Mouse (Mus musculus) midbrain, embryonic 13.5 days (tissue): Measurements from ENCODE around the gene Olfm2. TPM values are rescaled to one million over a fixed set of nuclear protein-coding genes. Genes with fewer than 3 reads are reported as not detected.
A peak's percentile ranks its signal among the peaks of the same experiment; 100 is the strongest.

Source experiments
- ATAC-seq: fragments of 200-750 bp; cut with Nextera tagmentation; 2 replicates; pipeline ENCODE4 v1.8.0; 2017; ENCODE audit warnings: mild to moderate bottlenecking, moderate TSS enrichment, moderate library complexity
- H3K27ac ChIP-seq: fragments of 300-500 bp; sonication (generic); 2 replicates; pipeline ENCODE4 v1.5.1; 2015; ENCODE audit warnings: inconsistent platforms, mild to moderate bottlenecking, moderate library complexity
- H3K27me3 ChIP-seq: fragments of 300-500 bp; sonication (generic); 2 replicates; pipeline ENCODE4 v1.6.1; 2015; ENCODE audit warnings: mild to moderate bottlenecking, inconsistent platforms
- H3K36me3 ChIP-seq: fragments of 300-500 bp; sonication (generic); 2 replicates; pipeline ENCODE4 v1.6.1; 2015; ENCODE audit warnings: mild to moderate bottlenecking, inconsistent platforms
- H3K4me1 ChIP-seq: fragments of 300-500 bp; sonication (generic); replicated peaks from 2 replicates; pipeline ENCODE4 v1.6.1; 2015; ENCODE audit warnings: inconsistent platforms
- H3K4me2 ChIP-seq: fragments of 300-500 bp; sonication (generic); replicated peaks from 2 replicates; pipeline ENCODE4 v1.6.1; 2015; ENCODE audit warnings: moderate library complexity, mild to moderate bottlenecking, inconsistent platforms
- H3K4me3 ChIP-seq: fragments of 300-500 bp; sonication (generic); replicated peaks from 2 replicates; pipeline ENCODE4 v1.5.1; 2015; ENCODE audit warnings: mild to moderate bottlenecking, inconsistent platforms
- H3K9ac ChIP-seq: fragments of 300-500 bp; sonication (generic); replicated peaks from 2 replicates; pipeline ENCODE4 v1.6.1; 2015; ENCODE audit warnings: mild to moderate bottlenecking, inconsistent platforms
- H3K9me3 ChIP-seq: fragments of 300-500 bp; sonication (generic); 2 replicates; pipeline ENCODE4 v1.6.1; 2016; ENCODE audit warnings: mild to moderate bottlenecking, inconsistent platforms
- WGBS: fragments of 180-500 bp; shearing (Covaris S2); methylation state at CpG from one replicate; pipeline ENCODE4 v1.1.7; 2015; 5-methylcytosine and 5-hydroxymethylcytosine counted together
- polyA plus RNA-seq: library from polyadenylated mRNA; unstranded; fragments of >200 nt; fragmentation: Nextera tagmentation; extraction: Ambion mirVana; gene quantifications from 2 replicates; pipeline ENCODE4 v1.2.1, GENCODE M21; 2015

Olfm2 gene
- polyA plus RNA-seq, 1 experiment from 2014 or later = 92.0 TPM

DNA sequence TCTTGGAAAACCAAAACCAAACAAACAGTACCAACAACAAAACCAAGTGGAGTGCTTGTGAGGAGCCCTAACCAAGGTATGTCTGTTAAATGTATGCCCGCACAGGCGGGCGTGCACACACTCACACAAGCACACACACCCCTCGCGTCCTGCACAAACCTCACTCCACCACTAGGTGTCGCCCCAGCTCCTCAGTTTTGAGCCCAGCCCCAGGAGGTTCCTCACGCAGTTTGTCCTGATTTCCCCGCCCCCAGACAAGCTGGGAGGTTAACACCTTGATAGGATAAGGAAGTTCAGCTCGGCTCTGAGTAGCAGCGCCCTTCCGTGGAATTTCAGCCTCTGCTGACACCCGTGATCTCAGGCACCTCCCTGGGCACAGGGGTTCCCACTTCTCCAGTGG, 5.7 kb downstream of the Olfm2 start:
- Histone ChIP-seq H3K27ac (no peak overlapping the region), H3K4me2 (no peak overlapping the region; the same call in 1 of the 2 replicates), H3K4me1 (peaks cover 10% of the 10 kb centered on the region), H3K36me3 (peaks cover 4% of the 10 kb centered on the region; the same call in 1 of the 2 replicates), H3K9ac (no peak overlapping the region), H3K9me3 (no peaks in the 10 kb centered on the region), H3K27me3 (peaks cover 33% of the 10 kb centered on the region), H3K4me3 (no peak overlapping the region)
- 7% methylated on average over 12 of the region's 12 CpGs for WGBS
- peak; percentile 57 for ATAC-seq

DNA sequence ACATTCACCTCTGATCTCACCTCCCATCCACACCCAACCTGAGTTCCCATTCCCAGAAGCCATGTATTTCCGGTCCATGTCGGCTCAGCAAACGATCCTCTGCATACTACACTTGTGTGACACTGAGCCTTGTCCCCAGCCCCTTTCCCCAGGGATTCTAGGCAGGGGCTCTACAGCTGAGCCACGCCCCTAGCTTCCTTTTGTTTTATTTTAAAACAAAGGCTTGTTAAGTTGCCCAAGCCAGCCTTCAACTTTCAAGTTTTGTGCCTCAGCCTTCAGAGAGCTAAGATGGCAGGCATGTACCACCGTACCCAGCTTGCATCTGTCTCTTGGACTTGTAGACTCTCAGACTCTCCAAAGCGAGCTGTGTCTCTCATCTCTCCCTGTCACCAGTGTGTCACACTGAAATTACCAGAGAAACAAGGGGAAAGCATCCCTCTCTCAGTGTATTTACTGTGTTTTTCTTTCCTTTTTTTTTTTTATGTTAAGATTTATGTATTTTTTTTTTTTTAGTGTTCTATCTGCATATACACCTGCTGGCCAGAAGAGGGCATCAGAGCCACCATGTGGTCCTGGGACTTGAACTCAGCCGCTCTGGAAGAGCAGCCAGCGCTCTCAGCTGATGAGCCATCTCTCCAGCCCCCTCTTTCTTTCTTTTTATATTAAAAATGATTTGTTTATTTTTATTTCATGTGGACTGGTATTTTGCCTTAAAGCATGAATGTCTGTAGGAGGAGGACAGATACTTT, 7.7 kb downstream of the Olfm2 start:
- no peak for ATAC-seq
- WGBS = 48% methylated on average over 8 of the region's 8 CpGs
- no peaks in the 10 kb centered on the region for H3K9me3 ChIP-seq
- H3K4me2 ChIP-seq = no peak overlapping the region
- H3K27me3 ChIP-seq = peaks cover 26% of the 10 kb centered on the region
- H3K9ac ChIP-seq = no peak overlapping the region
- H3K4me3 ChIP-seq = no peak overlapping the region
- H3K4me1 ChIP-seq = no peaks in the 10 kb centered on the region
- H3K36me3 ChIP-seq = peaks cover 4% of the 10 kb centered on the region; the same call in 1 of the 2 replicates
- no peak overlapping the region for H3K27ac ChIP-seq

DNA sequence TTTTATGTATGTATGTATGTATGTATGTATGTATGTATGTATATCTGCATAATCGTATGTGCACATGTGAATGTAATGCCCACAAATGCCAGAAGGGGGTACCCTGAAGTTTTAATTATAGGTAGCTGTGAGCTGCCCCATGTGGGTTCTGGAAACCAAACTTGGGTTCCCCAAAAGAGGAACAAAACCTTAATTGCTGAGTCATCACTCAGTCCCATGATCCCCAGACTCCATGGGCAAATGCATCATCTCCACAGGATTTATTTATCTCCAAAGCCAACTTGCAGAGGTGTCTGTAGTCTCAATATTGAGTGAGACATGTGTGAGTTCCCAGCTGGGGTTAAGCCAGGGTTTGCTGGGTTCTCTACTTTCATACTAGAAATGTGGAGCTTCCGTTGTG, 8.9 kb downstream of the Olfm2 start:
- peaks cover 2% of the 10 kb centered on the region; the same call in 1 of the 2 replicates for H3K36me3 ChIP-seq
- H3K27ac ChIP-seq = no peak overlapping the region
- H3K9me3 ChIP-seq = no peaks in the 10 kb centered on the region
- no peak overlapping the region for H3K9ac ChIP-seq
- peaks cover 22% of the 10 kb centered on the region for H3K27me3 ChIP-seq
- no peak overlapping the region for H3K4me3 ChIP-seq
- 94% methylated on average over 2 of the region's 2 CpGs for WGBS
- H3K4me2 ChIP-seq = no peak overlapping the region
- no peak for ATAC-seq
- H3K4me1 ChIP-seq = no peaks in the 10 kb centered on the region

DNA sequence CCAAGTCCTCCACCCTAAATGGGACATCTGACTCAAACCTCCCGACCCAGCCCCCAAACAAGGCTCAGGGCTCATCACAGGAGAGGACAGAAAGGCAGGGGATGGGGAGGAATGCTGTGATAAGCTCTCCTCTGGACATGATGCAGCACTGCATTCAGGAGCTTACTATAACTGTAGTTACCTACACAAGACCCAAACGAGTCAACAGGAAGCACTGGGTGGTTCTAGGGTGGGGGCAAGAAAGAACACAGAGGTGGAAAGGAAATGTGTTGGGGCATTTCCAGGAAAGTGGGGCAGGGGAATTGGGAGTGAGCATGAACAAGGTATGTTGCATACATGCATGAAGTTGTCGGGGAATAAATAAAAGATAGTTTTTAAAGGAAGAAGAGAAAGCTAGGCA, 11.5 kb downstream of the Olfm2 start:
- H3K4me1 ChIP-seq = 0 out of 2 replicates have a peak, but pooled peaks cover 1% of the 10 kb centered on the region
- H3K27me3 ChIP-seq = peaks cover 20% of the 10 kb centered on the region
- H3K4me2 ChIP-seq = no peak overlapping the region
- H3K27ac ChIP-seq = no peak overlapping the region
- 85% methylated on average over 3 of the region's 3 CpGs for WGBS
- ATAC-seq = no peak
- no peaks in the 10 kb centered on the region for H3K36me3 ChIP-seq
- no peak overlapping the region for H3K4me3 ChIP-seq
- H3K9ac ChIP-seq = no peak overlapping the region
- H3K9me3 ChIP-seq = no peaks in the 10 kb centered on the region

DNA sequence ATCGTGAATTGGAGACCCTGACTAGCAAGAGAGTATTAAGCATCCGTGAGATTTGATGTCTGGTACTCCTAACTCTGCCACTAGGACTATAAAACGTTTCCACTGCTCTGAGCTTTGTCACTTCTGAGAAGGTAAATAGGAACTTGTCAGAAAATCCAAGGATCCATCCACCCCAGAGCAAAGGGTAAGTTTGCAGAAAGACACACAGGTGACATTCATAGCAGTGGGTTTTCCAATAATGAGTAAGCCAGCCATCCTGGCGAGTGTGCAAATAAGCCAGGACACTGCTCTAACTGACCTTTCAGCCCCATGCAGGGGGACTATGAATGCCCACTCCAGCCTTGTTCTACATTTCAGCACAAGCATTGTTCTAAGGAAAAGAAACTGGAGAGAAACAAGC, 14.4 kb downstream of the Olfm2 start:
- Histone ChIP-seq H3K4me1 (peaks cover 13% of the 10 kb centered on the region; the same call in 1 of the 2 replicates), H3K9ac (no peak overlapping the region), H3K4me3 (no peak overlapping the region), H3K27ac (no peak overlapping the region), H3K27me3 (peaks cover 36% of the 10 kb centered on the region), H3K4me2 (no peak overlapping the region), H3K9me3 (no peaks in the 10 kb centered on the region), H3K36me3 (no peaks in the 10 kb centered on the region)
- 65% methylated on average over 4 of the region's 4 CpGs for WGBS
- ATAC-seq = no peak

DNA sequence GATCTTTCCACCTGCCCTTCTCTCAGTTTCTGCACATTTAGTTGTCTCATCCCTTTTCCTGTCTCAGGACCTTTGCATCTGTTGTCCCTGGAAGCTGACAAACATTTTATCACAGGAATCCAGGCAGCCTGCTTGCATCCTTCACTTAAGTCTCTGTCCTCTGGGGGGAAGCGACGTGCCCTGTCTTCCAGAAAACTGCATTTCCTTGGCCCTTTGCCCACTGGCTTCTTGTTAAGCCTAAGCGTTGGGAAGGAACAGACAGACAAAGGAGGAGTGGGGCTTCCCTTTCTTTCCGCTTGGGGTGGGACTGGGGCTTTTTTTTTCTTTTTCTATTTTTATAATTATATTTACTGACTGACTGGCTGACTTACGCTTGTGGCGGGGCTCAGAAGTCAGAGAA, 16.7 kb downstream of the Olfm2 start:
- H3K9ac ChIP-seq = no peak overlapping the region
- no peak overlapping the region for H3K4me2 ChIP-seq
- H3K4me1 ChIP-seq = peaks cover 29% of the 10 kb centered on the region
- H3K27me3 ChIP-seq = peaks cover 47% of the 10 kb centered on the region
- 50% methylated on average over 6 of the region's 6 CpGs for WGBS
- H3K36me3 ChIP-seq = no peaks in the 10 kb centered on the region
- no peaks in the 10 kb centered on the region for H3K9me3 ChIP-seq
- ATAC-seq = no peak
- no peak overlapping the region for H3K27ac ChIP-seq
- no peak overlapping the region for H3K4me3 ChIP-seq

DNA sequence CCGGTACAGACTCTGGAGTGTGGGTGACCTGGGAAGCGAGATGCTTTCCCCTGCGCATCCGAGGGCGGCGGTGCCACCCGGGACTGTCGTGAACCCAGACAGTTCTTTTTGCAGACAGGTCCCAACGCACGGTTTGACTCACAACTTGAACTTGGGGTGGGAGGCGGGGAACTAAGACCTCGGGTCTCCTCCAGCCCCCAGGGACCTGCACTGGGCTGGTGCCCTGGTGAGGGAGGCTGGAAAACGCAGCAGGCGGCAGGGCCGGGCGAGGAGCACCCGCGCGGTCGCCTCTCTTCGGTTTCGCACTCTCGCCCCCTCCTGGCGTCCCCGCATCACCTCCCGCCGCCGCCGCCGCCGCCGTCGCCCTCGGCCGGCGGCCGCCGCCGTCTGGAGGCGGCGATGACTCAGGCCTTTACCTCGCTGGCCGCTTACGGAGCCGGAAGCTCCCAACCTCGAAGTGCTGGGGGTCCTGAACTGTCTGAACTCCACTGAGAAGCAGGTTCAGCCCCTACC, 18.5 kb downstream of the Olfm2 start:
- peak; percentile 67 for ATAC-seq
- peaks cover 46% of the 10 kb centered on the region for H3K27me3 ChIP-seq
- WGBS = 0% methylated on average over 46 of the region's 46 CpGs

DNA sequence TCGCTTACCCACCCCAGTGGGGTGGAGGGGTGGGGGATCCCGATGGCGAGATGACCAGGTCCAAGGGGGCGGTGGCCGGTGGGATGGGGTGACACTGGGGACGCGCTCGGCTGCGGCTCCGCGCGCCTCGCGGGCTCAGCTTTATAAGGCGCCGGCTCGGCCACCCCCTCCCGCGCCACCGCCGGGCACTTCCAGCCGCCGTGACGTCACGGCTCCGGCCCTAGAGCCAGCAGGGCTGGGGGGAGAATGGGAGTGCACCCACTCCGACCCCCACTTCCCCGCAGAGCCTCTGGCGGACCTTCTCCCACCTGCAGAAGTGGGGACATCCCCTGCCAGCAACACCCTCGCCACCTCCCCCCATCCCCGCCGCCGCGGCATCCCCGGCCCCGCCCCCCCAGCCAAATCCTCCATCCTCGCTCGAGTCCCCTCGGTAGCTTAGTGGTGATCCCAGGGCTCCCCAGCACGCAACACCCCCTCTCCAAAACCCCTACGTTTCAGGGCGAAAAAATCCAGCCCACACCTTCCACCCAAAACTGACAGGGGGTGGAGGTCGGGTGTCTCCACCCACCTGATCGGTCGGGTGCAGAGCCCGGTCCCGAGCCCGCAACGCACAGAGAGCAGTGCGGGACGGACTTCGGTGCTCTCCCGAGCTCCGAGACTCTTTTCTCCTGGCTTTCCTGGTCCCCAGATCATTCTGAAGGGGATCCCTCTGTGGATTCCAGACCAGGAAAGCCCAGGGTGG, 19.1 kb downstream of the Olfm2 start:
- Histone ChIP-seq H3K27ac (peak overlapping the region; percentile 47; the same call in 1 of the 2 replicates), H3K36me3 (no peaks in the 10 kb centered on the region), H3K9me3 (no peaks in the 10 kb centered on the region), H3K27me3 (peaks cover 46% of the 10 kb centered on the region), H3K4me3 (peak overlapping the region; percentile 60), H3K4me2 (peak overlapping the region; percentile 96), H3K9ac (peak overlapping the region; percentile 78), H3K4me1 (peaks cover 37% of the 10 kb centered on the region)
- ATAC-seq = peak; percentile 61
- under 1% methylated on average over 51 of the region's 54 CpGs for WGBS

More for the DNA sequence above, 18.5 kb downstream of the Olfm2 start:
- Histone ChIP-seq H3K4me1 (peaks cover 32% of the 10 kb centered on the region), H3K4me2 (peak overlapping the region; percentile 96), H3K4me3 (peak overlapping the region; percentile 60), H3K27ac (peak overlapping the region; percentile 47; the same call in 1 of the 2 replicates), H3K9ac (peak overlapping the region; percentile 78), H3K9me3 (no peaks in the 10 kb centered on the region), H3K36me3 (no peaks in the 10 kb centered on the region)

DNA sequence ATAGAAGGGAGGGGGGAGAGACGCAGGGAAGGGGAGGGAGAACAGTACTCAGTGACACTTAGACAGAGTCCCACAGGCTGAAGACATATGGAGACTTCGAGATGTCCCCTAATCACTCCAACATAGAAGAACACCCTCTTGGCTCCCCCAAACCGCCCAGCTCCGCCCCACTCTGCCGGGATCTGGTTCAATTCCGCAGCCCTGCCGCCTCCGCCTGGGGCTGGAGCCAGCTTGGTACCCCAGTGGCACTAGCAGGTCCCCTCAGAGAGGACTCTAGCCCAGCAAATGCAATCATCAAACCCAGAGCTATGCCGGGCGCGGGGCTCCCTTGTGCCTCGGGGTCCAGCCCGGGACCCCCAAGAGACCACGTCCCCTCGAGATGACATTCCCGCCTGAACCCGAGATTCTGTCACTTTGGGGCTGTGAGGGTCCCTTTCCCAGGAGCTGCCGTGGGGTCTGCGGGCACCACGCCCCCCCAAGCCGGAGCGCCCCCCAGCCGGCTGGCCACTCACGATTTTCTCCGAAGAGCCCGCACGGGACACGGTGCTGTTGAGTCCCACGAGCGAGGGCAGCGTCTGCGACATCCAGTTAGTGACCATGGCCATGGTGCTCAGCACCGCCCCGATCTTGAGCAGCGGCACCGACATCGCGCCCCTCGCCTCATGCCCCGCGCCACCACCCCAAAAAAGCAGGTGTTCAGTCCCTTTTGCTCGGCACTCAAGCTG, 19.9 kb downstream of the Olfm2 start:
- H3K4me3 ChIP-seq = peak overlapping the region; percentile 60
- H3K9ac ChIP-seq = peak overlapping the region; percentile 78
- peaks cover 46% of the 10 kb centered on the region for H3K27me3 ChIP-seq
- ATAC-seq = peak; percentile 53
- no peak overlapping the region for H3K27ac ChIP-seq
- peak overlapping the region; percentile 96 for H3K4me2 ChIP-seq
- no peaks in the 10 kb centered on the region for H3K9me3 ChIP-seq
- H3K4me1 ChIP-seq = peaks cover 44% of the 10 kb centered on the region
- WGBS = 1% methylated on average over 42 of the region's 42 CpGs
- no peaks in the 10 kb centered on the region for H3K36me3 ChIP-seq

DNA sequence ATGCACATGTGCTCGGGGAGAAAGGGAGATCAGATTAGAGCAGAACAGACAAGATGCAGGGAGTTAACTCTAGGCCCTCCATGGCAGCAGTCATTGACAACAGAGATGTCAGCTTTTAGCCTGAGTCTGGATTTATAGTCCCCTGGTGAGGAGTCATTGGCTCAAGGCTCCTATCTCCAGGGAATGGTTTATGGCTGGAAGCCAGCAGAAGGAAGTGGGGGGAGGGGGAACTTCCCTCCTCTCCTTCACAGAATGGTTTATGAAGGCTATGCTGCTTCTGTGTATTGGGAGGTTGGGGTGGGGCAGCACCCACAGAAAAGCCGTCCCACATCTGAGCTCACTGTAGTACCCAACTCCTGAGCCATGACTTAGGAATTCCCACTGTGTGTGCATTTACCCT, 24.6 kb downstream of the Olfm2 start:
- peaks cover 29% of the 10 kb centered on the region for H3K4me1 ChIP-seq
- no peak for ATAC-seq
- H3K4me2 ChIP-seq = no peak overlapping the region
- no peak overlapping the region for H3K27ac ChIP-seq
- no peak overlapping the region for H3K9ac ChIP-seq
- H3K27me3 ChIP-seq = peaks cover 16% of the 10 kb centered on the region
- no peak overlapping the region for H3K4me3 ChIP-seq
- no peaks in the 10 kb centered on the region for H3K9me3 ChIP-seq
- WGBS = 65% methylated on average over 2 of the region's 2 CpGs
- H3K36me3 ChIP-seq = peaks cover 5% of the 10 kb centered on the region; the same call in 1 of the 2 replicates

DNA sequence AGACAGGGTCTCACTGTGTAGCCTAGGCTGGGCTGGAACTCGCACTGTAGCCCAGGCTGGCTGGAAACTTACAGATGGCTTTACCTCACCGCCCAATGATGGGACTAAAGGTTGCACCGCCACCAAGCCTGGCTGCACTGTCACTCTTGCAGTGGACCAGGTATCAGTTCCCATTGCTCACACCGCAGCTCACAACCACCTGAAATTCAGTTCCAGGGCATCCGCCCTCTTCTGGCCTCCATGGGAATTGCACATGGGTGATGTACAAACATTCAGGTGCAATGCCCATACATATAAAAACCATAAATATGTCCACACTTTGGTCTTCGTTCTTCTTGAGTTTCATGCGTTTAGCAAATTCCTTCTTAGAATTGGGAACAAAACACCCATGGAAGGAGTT, 30.8 kb downstream of the Olfm2 start:
- H3K4me2 ChIP-seq = no peak overlapping the region
- no peak overlapping the region for H3K9ac ChIP-seq
- ATAC-seq = no peak
- WGBS = 78% methylated on average over 7 of the region's 7 CpGs
- no peaks in the 10 kb centered on the region for H3K9me3 ChIP-seq
- peaks cover 7% of the 10 kb centered on the region for H3K36me3 ChIP-seq
- H3K27ac ChIP-seq = no peak overlapping the region
- H3K27me3 ChIP-seq = no peaks in the 10 kb centered on the region
- peaks cover 21% of the 10 kb centered on the region for H3K4me1 ChIP-seq
- no peak overlapping the region for H3K4me3 ChIP-seq
